ENCODE assay signal across 17 mouse cellular contexts in genomic region chr9:44672291-44672865, GRCm38 (mm10). TPM values are rescaled to one million over a fixed set of nuclear protein-coding genes. Genes with fewer than 3 reads are reported as not detected.
"Had no signal": no experiment of that assay in that cellular context is flagged by ENCODE, and none has a peak within 500 bp of the region (broad histone marks: within the 10 kb centered on the region; RNA-seq: fewer than 3 reads in every experiment).

No protein-coding gene starts in this region.

- H3K9me3 ChIP-seq: limb, embryonic 12.5 days; liver, embryonic 15.5 days; midbrain, embryonic 13.5 days had no signal

- ATAC-seq: intestine, embryonic 16.5 days; lung, postnatal 0 days; midbrain, embryonic 13.5 days had no signal

- H3K4me2 ChIP-seq: limb, embryonic 12.5 days; liver, embryonic 15.5 days; midbrain, embryonic 13.5 days had no signal

- H3K4me3 ChIP-seq: layer of hippocampus, adult 2 months; limb, embryonic 12.5 days; liver, embryonic 15.5 days; midbrain, embryonic 13.5 days had no signal

- H3K9ac ChIP-seq: limb, embryonic 12.5 days; liver, embryonic 15.5 days; midbrain, embryonic 13.5 days had no signal

- H3K27ac ChIP-seq: layer of hippocampus, adult 2 months; limb, embryonic 12.5 days; liver, embryonic 15.5 days; midbrain, embryonic 13.5 days had no signal

- DNase-seq: kidney, postnatal 10 days; liver; lung, adult 2 months; lung, postnatal 36 days; right cerebral cortex, adult 18-20 months; right cerebral cortex, postnatal 25 days; thymus, adult 18-20 months; thymus, postnatal 14 days had no signal

- H3K27me3 ChIP-seq: limb, embryonic 12.5 days; liver, embryonic 15.5 days; midbrain, embryonic 13.5 days had no signal

- H3K36me3 ChIP-seq: limb, embryonic 12.5 days; liver, embryonic 15.5 days; midbrain, embryonic 13.5 days had no signal

- H3K4me1 ChIP-seq: limb, embryonic 12.5 days; liver, embryonic 15.5 days; midbrain, embryonic 13.5 days had no signal

RNA-seq across cellular contexts. Expression of gene Treh, which starts 0.7 kb away (rescaled TPM):
- polyA plus RNA-seq: limb, embryonic 12.5 days; liver, embryonic 15.5 days; lung, adult 2 months; lung, postnatal 0 days; midbrain, embryonic 13.5 days; midbrain, postnatal 0 days; neural tube, embryonic 14.5 days; stomach, embryonic 14.5 days had no signal
